Mouse (Mus musculus): ENCODE measurements around the gene Fbln2. TPM values are rescaled to one million over a fixed set of nuclear protein-coding genes. Genes with fewer than 3 reads are reported as not detected.
"Not testable (repeated sequence)": the region's sequence is repeated elsewhere in the genome, so short reads cannot be mapped to it uniquely, and the experiment has no call there.

The Fbln2 gene
- polyA plus RNA-seq (2015; fragmentation: Nextera tagmentation; extraction: Ambion mirVana): 34.4 and 37.7 TPM in 2 replicates

DNA sequence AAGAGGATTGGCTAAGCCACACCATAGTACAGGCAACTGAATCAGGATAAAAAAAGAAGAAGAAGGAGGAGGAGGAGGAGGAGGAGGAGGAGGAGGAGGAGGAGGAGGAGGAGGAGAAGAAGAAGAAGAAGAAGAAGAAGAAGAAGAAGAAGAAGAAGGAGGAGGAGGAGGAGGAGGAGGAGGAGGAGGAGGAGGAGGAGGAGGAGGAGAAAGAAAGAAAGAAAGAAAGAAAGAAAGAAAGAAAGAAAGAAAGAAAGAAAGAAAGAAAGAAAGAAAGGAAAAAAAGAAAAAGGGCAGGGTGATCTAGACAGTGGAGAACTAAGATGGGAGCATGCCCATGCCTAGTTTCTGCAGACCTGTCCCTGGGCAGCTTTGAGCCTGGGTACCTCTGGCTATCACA lies at the start of gene Fbln2:
TSS of gene Fbln2 (plus strand) at position 301 of the 400 bp plus-strand sequence.
- H3K27ac ChIP-seq (replicated peaks); ATAC-seq (ENCODE audit: low read depth); H3K9me3 ChIP-seq; H3K36me3 ChIP-seq: not testable (repeated sequence)
- peaks cover 35% of the 10 kb centered on the region for H3K27me3 ChIP-seq
- peak within 1 kb of the TSS; percentile 36 for H3K4me3 ChIP-seq
- H3K4me2 ChIP-seq: peak within 1 kb of the TSS; percentile 58
- peak within 1 kb of the TSS; percentile 66 for H3K9ac ChIP-seq
- H3K4me1 ChIP-seq (replicated peaks): peaks cover 25% of the 10 kb centered on the region

DNA sequence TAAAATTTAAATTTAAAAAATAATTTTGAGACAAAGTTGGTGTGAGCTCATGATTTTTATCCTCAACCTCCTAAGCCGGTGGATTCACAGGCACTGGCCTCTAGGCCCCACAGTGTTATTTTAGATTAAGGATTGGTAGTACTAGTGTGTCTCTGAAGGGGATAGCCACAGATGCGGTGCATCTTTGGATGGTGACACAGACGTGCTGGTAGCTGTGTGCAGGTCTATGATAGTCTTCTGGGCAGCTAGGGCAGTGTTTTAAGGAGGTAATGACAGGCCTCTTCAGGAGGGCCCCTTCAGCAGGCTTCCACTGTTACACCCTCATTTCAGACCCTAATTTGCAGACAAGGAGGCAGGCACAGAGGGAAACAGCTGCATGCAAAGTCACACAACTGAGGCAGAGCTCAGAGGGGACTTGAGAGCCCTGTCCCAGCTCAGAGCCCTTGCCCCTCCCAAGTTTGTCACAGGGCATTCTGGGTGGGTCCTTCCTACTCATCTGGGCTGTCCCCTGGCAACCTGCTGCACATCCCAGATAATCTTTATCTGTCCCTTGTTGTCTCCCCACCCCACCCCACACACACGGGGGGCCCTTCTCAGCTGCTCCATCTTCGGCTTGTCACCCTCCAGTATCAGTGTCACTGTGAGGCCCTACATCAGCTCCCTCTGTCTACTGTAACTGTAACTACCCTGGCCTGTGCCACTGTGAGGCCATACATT lies 48.9 kb upstream of the Fbln2 start:
- no peaks in the 10 kb centered on the region for H3K9me3 ChIP-seq

GRCm38 (mm10) chr6:91164584-91164983 lies 47.7 kb upstream of the Fbln2 start:
- WGBS: 35% methylated on average over 2 of the region's 2 CpGs
- H3K36me3 ChIP-seq: peaks cover 37% of the 10 kb centered on the region
- no peaks in the 10 kb centered on the region for H3K27me3 ChIP-seq
- peak overlapping the region; percentile 10; the same call in 1 of the 2 replicates for H3K27ac ChIP-seq (replicated peaks)
- peaks cover 43% of the 10 kb centered on the region for H3K4me1 ChIP-seq (replicated peaks)
- no peaks in the 10 kb centered on the region for H3K9me3 ChIP-seq
- H3K4me2 ChIP-seq: no peak overlapping the region
- 0 out of 2 replicates have a peak overlapping the region, but pooled peaks have one; percentile 9 for H3K9ac ChIP-seq
- no peak overlapping the region for H3K4me3 ChIP-seq
- ATAC-seq (ENCODE audit: low read depth): no peak

More for the DNA sequence above, 48.9 kb upstream of the Fbln2 start:
- peaks cover 24% of the 10 kb centered on the region; the same call in 1 of the 2 replicates for H3K36me3 ChIP-seq
- no peak for ATAC-seq (ENCODE audit: low read depth)
- peaks cover 56% of the 10 kb centered on the region for H3K4me1 ChIP-seq (replicated peaks)
- peak overlapping the region; percentile 5; the same call in 1 of the 2 replicates for H3K9ac ChIP-seq
- no peaks in the 10 kb centered on the region for H3K27me3 ChIP-seq
- no peak overlapping the region for H3K27ac ChIP-seq (replicated peaks)
- 80% methylated on average over 5 of the region's 5 CpGs for WGBS
- no peak overlapping the region for H3K4me3 ChIP-seq
- H3K4me2 ChIP-seq: no peak overlapping the region

DNA sequence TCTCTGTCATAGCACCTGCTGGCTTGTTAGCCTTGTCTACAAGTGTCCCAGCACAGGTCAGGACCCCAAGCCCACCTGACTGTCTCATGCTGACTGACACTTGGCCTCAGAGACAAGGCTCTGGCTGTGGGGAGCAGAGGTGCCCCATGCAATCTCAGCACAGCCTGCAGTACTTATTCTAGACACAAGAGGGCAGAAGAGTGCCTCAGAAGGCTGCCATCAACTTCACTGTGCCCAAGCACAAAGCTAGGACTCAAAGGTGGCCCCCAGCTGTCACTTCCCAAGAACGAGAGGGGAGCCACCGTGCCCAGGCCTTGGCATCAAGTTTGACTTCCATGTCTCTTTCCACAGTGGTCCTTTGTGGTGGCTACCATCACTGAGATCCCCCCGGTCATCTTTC lies 47.0 kb upstream of the Fbln2 start:
- no peak overlapping the region for H3K9ac ChIP-seq

GRCm38 (mm10) chr6:91167828-91168227 lies 44.4 kb upstream of the Fbln2 start:
- Histone ChIP-seq H3K9me3 (no peaks in the 10 kb centered on the region), H3K27ac (replicated peaks) (no peak overlapping the region), H3K9ac (no peak overlapping the region), H3K36me3 (peaks cover 62% of the 10 kb centered on the region), H3K4me1 (replicated peaks) (peaks cover 18% of the 10 kb centered on the region), H3K4me2 (no peak overlapping the region), H3K27me3 (no peaks in the 10 kb centered on the region), H3K4me3 (no peak overlapping the region)
- 65% methylated on average over 3 of the region's 3 CpGs for WGBS
- no peak for ATAC-seq (ENCODE audit: low read depth)

More for the DNA sequence above, 47.0 kb upstream of the Fbln2 start:
- peaks cover 42% of the 10 kb centered on the region for H3K36me3 ChIP-seq
- H3K27ac ChIP-seq (replicated peaks): no peak overlapping the region
- no peak overlapping the region for H3K4me3 ChIP-seq
- H3K9me3 ChIP-seq: no peaks in the 10 kb centered on the region
- 35% methylated on average over 3 of the region's 3 CpGs for WGBS
- H3K4me1 ChIP-seq (replicated peaks): peaks cover 37% of the 10 kb centered on the region
- no peak overlapping the region for H3K4me2 ChIP-seq
- ATAC-seq (ENCODE audit: low read depth): peak; percentile 21; the same call in 1 of the 2 replicates
- H3K27me3 ChIP-seq: no peaks in the 10 kb centered on the region

DNA sequence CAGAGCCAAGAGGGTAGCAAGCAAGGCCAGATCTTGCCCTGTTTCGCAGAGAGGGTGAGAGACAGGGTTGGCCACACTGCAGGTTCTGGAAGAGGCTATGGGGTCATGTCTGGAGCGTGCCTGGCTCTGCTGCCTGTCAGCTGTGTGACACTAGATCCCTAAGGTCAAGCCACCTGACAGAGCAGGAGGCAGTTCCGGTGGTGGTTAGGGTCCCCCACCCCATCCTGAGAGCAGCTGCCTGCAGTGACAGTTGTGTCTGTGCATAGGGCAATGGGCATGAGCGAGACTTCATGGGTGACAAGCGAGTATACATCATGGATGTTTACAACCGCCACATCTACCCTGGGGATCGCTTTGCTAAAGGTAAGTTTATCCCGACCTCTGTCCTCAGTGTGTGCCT lies 43.1 kb upstream of the Fbln2 start:
- Histone ChIP-seq H3K4me2 (no peak overlapping the region), H3K27ac (replicated peaks) (no peak overlapping the region), H3K27me3 (no peaks in the 10 kb centered on the region), H3K4me1 (replicated peaks) (peaks cover 14% of the 10 kb centered on the region), H3K36me3 (peaks cover 74% of the 10 kb centered on the region), H3K9ac (no peak overlapping the region), H3K4me3 (no peak overlapping the region), H3K9me3 (no peaks in the 10 kb centered on the region)
- no peak for ATAC-seq (ENCODE audit: low read depth)
- 92% methylated on average over 8 of the region's 8 CpGs for WGBS

DNA sequence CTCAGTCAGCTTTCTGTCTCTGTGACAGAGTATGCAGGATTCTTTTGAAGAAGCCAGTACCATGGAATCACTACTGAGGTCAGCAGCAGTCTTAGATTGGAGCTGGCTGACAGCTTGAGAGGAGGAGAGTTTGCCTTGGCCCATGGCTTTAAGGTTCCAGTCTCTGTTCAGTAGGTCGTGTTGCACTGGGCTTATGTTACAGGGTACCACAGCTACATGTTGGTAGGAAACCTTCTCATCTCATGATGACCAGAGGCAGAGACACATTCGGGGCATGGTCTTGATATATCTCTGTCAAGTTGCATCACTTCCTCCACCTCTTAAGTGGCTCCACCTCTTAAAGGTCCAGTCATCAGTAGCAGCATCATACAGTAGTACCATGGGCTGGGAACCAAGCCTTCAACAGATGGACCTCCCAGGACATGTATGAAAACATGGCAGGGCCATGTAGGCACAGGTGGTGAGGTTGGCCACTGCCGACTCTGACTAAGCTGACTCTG lies 40.8 kb upstream of the Fbln2 start:
- ATAC-seq (ENCODE audit: low read depth): no peak
- peaks cover 73% of the 10 kb centered on the region for H3K36me3 ChIP-seq
- 81% methylated on average over 3 of the region's 3 CpGs for WGBS

DNA sequence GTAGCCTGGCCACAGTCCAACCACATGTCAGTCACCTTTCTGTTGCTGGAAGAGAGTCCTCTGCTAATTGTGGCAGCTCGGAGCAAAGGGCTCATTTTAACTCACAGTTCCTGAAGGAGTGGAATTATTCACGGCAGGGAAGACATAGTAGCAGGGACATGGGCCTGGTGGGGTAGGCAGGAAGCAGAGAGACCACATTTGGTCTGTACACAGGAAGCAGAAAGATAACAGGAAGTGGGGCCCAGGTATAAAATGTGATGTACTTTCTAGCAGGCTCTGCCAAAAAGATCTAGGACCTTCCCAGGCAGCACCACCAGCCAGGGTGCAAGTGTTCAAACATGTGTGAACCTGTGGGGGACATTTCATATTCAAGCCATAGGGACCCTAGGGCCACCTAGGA lies 39.9 kb upstream of the Fbln2 start:
- no peak overlapping the region for H3K27ac ChIP-seq (replicated peaks)
- no peak overlapping the region for H3K4me3 ChIP-seq
- no peak overlapping the region for H3K4me2 ChIP-seq
- H3K27me3 ChIP-seq: no peaks in the 10 kb centered on the region
- ATAC-seq (ENCODE audit: low read depth): no peak
- H3K4me1 ChIP-seq (replicated peaks): no peaks in the 10 kb centered on the region
- H3K36me3 ChIP-seq: peaks cover 64% of the 10 kb centered on the region
- 69% methylated on average over 2 of the region's 2 CpGs for WGBS
- H3K9ac ChIP-seq: no peak overlapping the region
- no peaks in the 10 kb centered on the region for H3K9me3 ChIP-seq

More for the DNA sequence above, 40.8 kb upstream of the Fbln2 start:
- no peaks in the 10 kb centered on the region for H3K9me3 ChIP-seq
- H3K4me2 ChIP-seq: no peak overlapping the region
- H3K9ac ChIP-seq: no peak overlapping the region
- H3K4me3 ChIP-seq: no peak overlapping the region
- H3K27me3 ChIP-seq: no peaks in the 10 kb centered on the region
- H3K27ac ChIP-seq (replicated peaks): no peak overlapping the region
- no peaks in the 10 kb centered on the region for H3K4me1 ChIP-seq (replicated peaks)

GRCm38 (mm10) chr6:91173221-91173880 lies 38.9 kb upstream of the Fbln2 start:
- Histone ChIP-seq H3K27me3 (no peaks in the 10 kb centered on the region), H3K4me1 (replicated peaks) (no peaks in the 10 kb centered on the region), H3K36me3 (peaks cover 59% of the 10 kb centered on the region), H3K9ac (no peak overlapping the region), H3K4me3 (no peak overlapping the region), H3K27ac (replicated peaks) (no peak overlapping the region), H3K4me2 (no peak overlapping the region), H3K9me3 (no peaks in the 10 kb centered on the region)
- peak; percentile 25; the same call in 1 of the 2 replicates for ATAC-seq (ENCODE audit: low read depth)
- WGBS: 43% methylated on average over 7 of the region's 7 CpGs

- Histone ChIP-seq H3K4me3 (no peak overlapping the region), H3K27me3 (no peaks in the 10 kb centered on the region), H3K36me3 (peaks cover 51% of the 10 kb centered on the region), H3K9ac (no peak overlapping the region), H3K9me3 (no peaks in the 10 kb centered on the region), H3K27ac (replicated peaks) (no peak overlapping the region), H3K4me2 (no peak overlapping the region), H3K4me1 (replicated peaks) (no peaks in the 10 kb centered on the region)
- no peak for ATAC-seq (ENCODE audit: low read depth)
- 66% methylated on average over 3 of the region's 3 CpGs for WGBS
Observed at GRCm38 (mm10) chr6:91174211-91174610, 38.0 kb upstream of the Fbln2 start.

- Histone ChIP-seq H3K27me3 (no peaks in the 10 kb centered on the region), H3K9ac (no peak overlapping the region), H3K4me1 (replicated peaks) (peaks cover 18% of the 10 kb centered on the region; the same call in 1 of the 2 replicates), H3K36me3 (no peaks in the 10 kb centered on the region), H3K4me3 (no peak overlapping the region), H3K9me3 (no peaks in the 10 kb centered on the region), H3K4me2 (no peak overlapping the region), H3K27ac (replicated peaks) (0 out of 2 replicates have a peak overlapping the region, but pooled peaks have one; percentile 3)
- 55% methylated on average over 9 of the region's 9 CpGs for WGBS
- ATAC-seq (ENCODE audit: low read depth): no peak
Observed at GRCm38 (mm10) chr6:91180767-91181171, 31.5 kb upstream of the Fbln2 start.

GRCm38 (mm10) chr6:91181320-91181719 lies 30.9 kb upstream of the Fbln2 start:
- no peak for ATAC-seq (ENCODE audit: low read depth)
- H3K27ac ChIP-seq (replicated peaks): no peak overlapping the region

More at GRCm38 (mm10) chr6:91181320-91181719, 30.9 kb upstream of the Fbln2 start:
- H3K36me3 ChIP-seq: no peaks in the 10 kb centered on the region
- no peak overlapping the region for H3K4me2 ChIP-seq
- no peak overlapping the region for H3K9ac ChIP-seq
- peaks cover 18% of the 10 kb centered on the region; the same call in 1 of the 2 replicates for H3K4me1 ChIP-seq (replicated peaks)
- no peaks in the 10 kb centered on the region for H3K9me3 ChIP-seq
- H3K4me3 ChIP-seq: no peak overlapping the region
- WGBS: 76% methylated on average over 2 of the region's 2 CpGs
- no peaks in the 10 kb centered on the region for H3K27me3 ChIP-seq
